Mouse (Mus musculus): ENCODE results near the gene AC134908.4. TPM values are rescaled to one million over a fixed set of nuclear protein-coding genes. Genes with fewer than 3 reads are reported as not detected.

AC134908.4 gene
- not detected for total RNA-seq (2023)

GRCm38 (mm10) chr17:25795609-25796092 lies at the start of gene AC134908.4:
Gene AC134908.4 (minus strand): TSS chr17:25795659.

GRCm38 (mm10) chr17:25844396-25844901 lies 49.0 kb upstream of the AC134908.4 start, which contains the start of gene Rhot2:
Gene Rhot2 (minus strand): TSS chr17:25844851.

GRCm38 (mm10) chr17:25841117-25841880 lies 45.8 kb upstream of the AC134908.4 start, which contains the start of gene Gm20683:
Gene Gm20683 (minus strand): TSS chr17:25841763.

GRCm38 (mm10) chr17:25837076-25837410 lies 41.6 kb upstream of the AC134908.4 start, which contains the start of gene Rhbdl1:
Gene Rhbdl1 (minus strand): TSS chr17:25837295.

GRCm38 (mm10) chr17:25833291-25833663 lies 37.8 kb upstream of the AC134908.4 start, which contains the start of gene Stub1:
Gene Stub1 (minus strand): TSS chr17:25833404.

GRCm38 (mm10) chr17:25828712-25829557 lies 33.5 kb upstream of the AC134908.4 start, which contains the start of gene Jmjd8:
Gene Jmjd8 (plus strand): TSS chr17:25828867.

GRCm38 (mm10) chr17:25823452-25823851 lies 28.0 kb upstream of the AC134908.4 start, which contains the start of gene Wdr24:
Gene Wdr24 (plus strand): TSS chr17:25823627.

GRCm38 (mm10) chr17:25808789-25809605 lies 13.5 kb upstream of the AC134908.4 start, which contains the start of gene Fbxl16:
Gene Fbxl16 (plus strand): TSS chr17:25809085.

GRCm38 (mm10) chr17:25796951-25797369 lies 1.5 kb upstream of the AC134908.4 start, which contains the start of gene Metrn:
Gene Metrn (minus strand): TSS chr17:25797136.

GRCm38 (mm10) chr17:25792615-25793014 lies 2.8 kb downstream of the AC134908.4 start, which contains the start of gene Fam173a:
Gene Fam173a (minus strand): TSS chr17:25792901.

GRCm38 (mm10) chr17:25786280-25786679 lies 9.2 kb downstream of the AC134908.4 start, which contains the start of gene Ccdc78:
Gene Ccdc78 (plus strand): TSS chr17:25786580.

GRCm38 (mm10) chr17:25785281-25785745 lies 10.1 kb downstream of the AC134908.4 start, which contains the start of gene Haghl:
Gene Haghl (minus strand): TSS chr17:25785673.

GRCm38 (mm10) chr17:25773549-25774120 lies 21.8 kb downstream of the AC134908.4 start, which contains the start of gene Narfl:
Gene Narfl (plus strand): TSS chr17:25773776.

GRCm38 (mm10) chr17:25754241-25754640 lies 41.2 kb downstream of the AC134908.4 start, which contains the start of gene Msln:
Gene Msln (minus strand): TSS chr17:25754378.

Other genes starting within 250 kb of the AC134908.4 start
- not detected for gene Sox8, start 225.0 kb downstream of the AC134908.4 start, total RNA-seq (2023)
- gene Lmf1, start 216.6 kb downstream of the AC134908.4 start, total RNA-seq (2023) = 36.5 TPM
- not detected for gene Gng13, start 78.5 kb downstream of the AC134908.4 start, total RNA-seq (2023)
- gene Chtf18, start 68.2 kb downstream of the AC134908.4 start, total RNA-seq (2023) = 6.9 TPM
- 4.1 TPM for gene Rpusd1, start 68.0 kb downstream of the AC134908.4 start, total RNA-seq (2023)
- gene Mslnl, start 59.6 kb downstream of the AC134908.4 start, total RNA-seq (2023) = not detected
- not detected for gene Msln, start 41.3 kb downstream of the AC134908.4 start, total RNA-seq (2023)
- gene Narfl, start 21.9 kb downstream of the AC134908.4 start, total RNA-seq (2023) = 20.5 TPM
- gene Haghl, start 10.0 kb downstream of the AC134908.4 start, total RNA-seq (2023) = 19.6 TPM
- gene Ccdc78, start 9.1 kb downstream of the AC134908.4 start, total RNA-seq (2023) = not detected
- 53.8 TPM for gene Fam173a, start 2.8 kb downstream of the AC134908.4 start, total RNA-seq (2023)
- gene Metrn, start 1.5 kb upstream of the AC134908.4 start, total RNA-seq (2023) = 19.9 TPM
- gene Fbxl16, start 13.4 kb upstream of the AC134908.4 start, total RNA-seq (2023) = not detected
- gene Wdr24, start 28.0 kb upstream of the AC134908.4 start, total RNA-seq (2023) = 16.9 TPM
- 26.5 TPM for gene Jmjd8, start 33.2 kb upstream of the AC134908.4 start, total RNA-seq (2023)
- 49.0 TPM for gene Stub1, start 37.7 kb upstream of the AC134908.4 start, total RNA-seq (2023)
- gene Rhbdl1, start 41.6 kb upstream of the AC134908.4 start, total RNA-seq (2023) = 5.6 TPM
- 13.2 TPM for gene Gm20683, start 46.1 kb upstream of the AC134908.4 start, total RNA-seq (2023)
- gene Rhot2, start 49.2 kb upstream of the AC134908.4 start, total RNA-seq (2023) = 66.5 TPM
- 27.2 TPM for gene Wdr90, start 65.8 kb upstream of the AC134908.4 start, total RNA-seq (2023)
- gene Mcrip2, start 73.1 kb upstream of the AC134908.4 start, total RNA-seq (2023) = 6.3 TPM
- gene Mettl26, start 79.4 kb upstream of the AC134908.4 start, total RNA-seq (2023) = 20.1 TPM
- 7.4 TPM for gene Wfikkn1, start 85.2 kb upstream of the AC134908.4 start, total RNA-seq (2023)
- gene Rab40c, start 124.1 kb upstream of the AC134908.4 start, total RNA-seq (2023) = 19.1 TPM
- gene Pigq, start 149.3 kb upstream of the AC134908.4 start, total RNA-seq (2023) = 51.5 TPM
- gene Nhlrc4, start 149.3 kb upstream of the AC134908.4 start, total RNA-seq (2023) = not detected
- 0.21 TPM for gene A930017K11Rik, start 156.9 kb upstream of the AC134908.4 start, total RNA-seq (2023)
- 33.7 TPM for gene Capn15, start 190.1 kb upstream of the AC134908.4 start, total RNA-seq (2023)

Data from CD4-positive naive resting alpha-beta T cell, adult 76 days (primary cell).